Mouse (Mus musculus): Measurements from ENCODE around the gene Pklr.

Gene Pklr

DNA sequence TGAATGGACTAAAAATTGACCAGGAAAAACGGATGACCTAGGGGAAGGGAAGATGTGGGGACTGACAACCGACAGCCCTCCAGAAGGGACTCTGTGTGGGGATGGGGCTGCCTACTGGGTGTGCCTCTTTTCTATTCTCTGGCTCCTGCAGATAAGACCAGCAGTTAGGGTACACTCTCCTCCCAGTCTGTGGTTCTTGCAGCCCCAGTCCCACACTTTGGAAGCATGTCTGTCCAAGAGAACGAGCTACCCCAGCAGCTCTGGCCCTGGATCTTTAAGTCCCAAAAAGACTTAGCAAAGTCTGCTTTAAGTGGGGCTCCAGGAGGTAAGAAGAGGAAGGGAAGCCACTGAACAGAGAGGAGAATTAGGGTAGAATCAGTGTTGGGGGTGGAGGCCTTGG, at the start of gene Pklr:
Gene Pklr, plus strand, starts transcription at position 185 of the 400 bp plus-strand sequence.
- in situ Hi-C loops (cut with MboI, MseI) = no loop called here

- in situ Hi-C loops (cut with MboI, MseI) = no loop called here
These were observed 48.4 kb upstream of the Pklr start for GRCm38 (mm10) chr3:89087338-89088110.

GRCm38 (mm10) chr3:89088974-89089373, 47.0 kb upstream of the Pklr start:
- in situ Hi-C loops (cut with MboI, MseI) = no loop called here

GRCm38 (mm10) chr3:89089882-89090591, 45.9 kb upstream of the Pklr start:
- in situ Hi-C loops (cut with MboI, MseI) = no loop called here

GRCm38 (mm10) chr3:89090694-89091655, 45.0 kb upstream of the Pklr start:
- in situ Hi-C loops (cut with MboI, MseI) = no loop called here

- in situ Hi-C loops (cut with MboI, MseI) = no loop called here
These were observed 44.0 kb upstream of the Pklr start for GRCm38 (mm10) chr3:89091811-89092508.

DNA sequence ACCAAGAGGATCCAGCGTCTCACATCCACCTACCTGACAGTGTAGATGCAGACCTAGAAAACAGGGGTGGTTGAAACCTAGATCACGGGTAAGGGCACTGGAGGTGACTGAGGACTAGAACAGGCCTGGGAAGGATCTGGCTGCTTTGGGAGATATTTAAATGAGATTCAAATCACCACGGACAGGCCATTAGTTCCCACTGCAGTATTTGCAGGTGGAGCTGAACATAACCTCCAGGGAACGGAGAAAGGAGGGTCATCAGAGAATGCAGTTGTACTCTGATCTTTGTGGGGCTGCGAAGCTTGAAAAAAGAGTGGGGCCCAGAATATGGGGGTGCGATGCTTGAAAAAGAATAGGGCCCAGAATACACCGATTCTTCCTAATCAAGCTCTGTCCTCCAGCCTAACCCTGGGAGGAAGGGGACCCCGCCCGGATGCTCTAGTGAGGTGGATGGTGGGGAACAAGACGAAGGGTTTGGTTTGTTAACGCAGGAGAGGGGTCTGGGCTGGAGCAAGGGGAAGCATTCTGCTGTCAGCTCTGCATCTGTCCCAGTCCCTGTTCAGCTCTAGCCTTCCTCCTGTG, 43.3 kb upstream of the Pklr start:
- in situ Hi-C loops (cut with MboI, MseI) = no loop called here

- in situ Hi-C loops (cut with MboI, MseI) = no loop called here
These were observed 42.8 kb upstream of the Pklr start, which contains the start of gene Rusc1 for GRCm38 (mm10) chr3:89093175-89093574. Gene Rusc1 (minus strand): TSS chr3:89093311.

- in situ Hi-C loops (cut with MboI, MseI) = no loop called here
These were observed 41.9 kb upstream of the Pklr start for GRCm38 (mm10) chr3:89094021-89094420.

DNA sequence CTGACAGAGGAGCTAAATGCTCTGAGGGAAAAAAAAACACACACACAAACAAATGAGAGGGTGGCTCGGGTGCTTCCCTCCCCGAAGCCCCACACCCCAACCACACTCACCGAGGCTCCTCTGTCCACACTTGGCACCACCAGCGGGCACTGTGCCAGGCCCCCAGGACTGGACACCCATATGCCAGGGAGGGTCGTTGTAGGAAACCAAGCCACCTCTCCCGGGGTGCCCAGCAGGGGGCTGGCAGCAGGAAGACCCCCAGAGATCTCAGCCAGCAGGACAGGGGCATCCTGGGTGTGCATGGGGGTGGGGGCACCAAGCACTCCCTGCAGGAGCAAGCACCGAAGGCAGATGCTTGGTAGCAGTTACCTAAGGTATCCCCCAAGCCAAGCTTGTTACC, 35.1 kb upstream of the Pklr start, which contains the start of gene Gm43738:
Gene Gm43738, minus strand, starts transcription at position 289 of the 400 bp plus-strand sequence.
- in situ Hi-C loops (cut with MboI, MseI) = no loop called here

DNA sequence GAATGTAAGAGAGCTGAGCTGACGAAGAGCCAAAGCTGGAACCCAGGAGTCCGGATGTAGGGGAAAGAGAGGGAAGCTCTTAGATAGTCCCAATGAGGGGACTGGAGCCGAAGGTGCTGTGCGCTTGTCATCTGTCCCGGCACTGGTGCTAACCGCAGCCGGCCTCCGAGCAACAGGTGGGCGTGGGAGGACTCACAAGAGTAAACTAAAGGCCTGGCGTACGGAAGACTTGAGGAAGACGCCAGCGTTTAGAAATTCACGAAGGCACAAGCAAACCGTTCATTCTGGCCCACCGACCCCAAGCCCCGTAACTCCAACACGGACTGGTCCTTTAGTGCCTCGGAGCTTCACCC, 34.5 kb upstream of the Pklr start:
- in situ Hi-C loops (cut with MboI, MseI) = no loop called here

DNA sequence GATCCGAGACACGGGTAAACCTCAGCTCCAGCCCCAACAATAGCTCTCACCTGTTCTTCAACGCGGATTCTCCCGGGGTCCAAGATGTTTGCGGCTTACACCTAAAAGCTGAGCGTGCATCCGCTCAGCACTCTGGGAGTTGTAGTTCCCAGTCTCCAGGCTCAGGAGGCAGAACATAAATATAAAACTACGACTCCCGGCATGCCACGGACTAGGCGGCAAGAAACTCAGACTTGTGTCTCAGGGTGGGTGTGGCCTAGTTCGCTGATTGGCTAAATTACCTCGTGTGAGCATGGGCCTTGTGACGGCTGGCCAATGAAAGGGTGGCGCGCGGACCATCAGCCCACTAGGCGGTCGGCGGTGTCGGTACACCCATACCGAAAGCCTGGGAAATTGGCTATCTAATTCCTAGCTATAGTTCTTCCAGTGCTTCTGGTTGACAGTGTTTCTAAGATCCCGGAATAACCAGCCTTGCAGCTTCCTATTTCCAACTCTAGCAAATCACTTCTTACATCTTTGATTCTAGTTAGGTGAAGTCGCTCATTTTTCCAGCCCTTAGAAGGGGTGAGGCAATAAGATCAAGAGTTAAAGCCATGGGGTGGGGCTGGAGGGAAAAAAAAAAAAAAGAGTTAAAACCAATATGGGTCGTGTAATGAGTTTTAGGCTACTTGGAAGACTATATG, 34.0 kb upstream of the Pklr start, which contains the start of gene Fdps:
Gene Fdps, minus strand, starts transcription at position 148 of the 683 bp plus-strand sequence.
- in situ Hi-C loops (cut with MboI, MseI) = no loop called here

DNA sequence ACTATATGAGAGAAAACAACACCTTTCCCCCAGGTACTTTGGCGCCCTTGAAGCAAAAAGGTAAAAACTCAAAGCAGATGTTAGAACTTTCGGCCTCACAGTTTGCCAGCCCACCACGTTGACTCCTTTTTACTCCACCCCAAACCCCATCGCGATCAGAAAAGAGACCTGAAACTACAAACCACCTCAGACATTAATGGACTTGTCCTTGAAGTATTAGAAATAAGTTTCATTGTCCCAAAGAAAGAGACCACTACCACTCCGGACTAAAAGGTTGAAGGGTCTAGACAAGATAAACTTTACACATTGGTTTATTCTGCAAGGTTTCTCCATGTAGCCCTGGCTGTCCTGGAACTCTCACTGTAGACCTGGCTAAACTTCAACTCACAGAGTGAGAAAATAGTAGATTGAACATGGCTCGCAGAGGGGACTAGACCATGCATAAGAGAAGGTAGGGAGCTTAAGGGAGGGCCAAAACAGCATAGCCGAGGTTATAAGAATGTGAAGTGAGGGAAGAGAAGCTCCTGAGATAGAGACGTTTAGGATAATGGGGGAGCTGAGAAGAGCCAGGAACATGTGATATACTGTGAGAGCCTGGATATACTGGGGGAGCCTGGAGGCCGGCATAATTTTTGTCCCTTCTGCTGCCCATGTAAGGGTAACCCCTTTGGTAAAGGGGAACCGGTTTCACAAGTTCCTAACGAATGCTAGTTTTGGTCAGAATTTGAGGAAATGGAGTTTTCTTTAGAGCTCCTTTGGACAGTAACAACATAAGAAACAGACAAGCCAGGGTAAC, 33.2 kb upstream of the Pklr start:
- in situ Hi-C loops (cut with MboI, MseI) = no loop called here

DNA sequence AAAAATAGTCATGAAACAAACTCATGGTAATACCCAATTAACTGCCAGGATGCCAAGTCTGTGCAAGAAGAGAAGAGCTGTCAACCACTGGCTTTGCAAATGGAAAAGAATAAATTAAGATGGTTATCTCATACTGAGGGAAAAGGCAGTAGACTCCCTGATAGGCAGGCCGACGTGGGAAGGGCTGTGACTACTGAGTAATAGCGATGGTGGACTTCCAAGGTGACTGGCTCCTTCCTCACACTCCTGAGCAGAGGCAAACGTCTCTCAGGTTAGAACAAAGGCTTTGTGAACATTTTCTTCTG, 32.7 kb upstream of the Pklr start:
- in situ Hi-C loops (cut with MboI, MseI) = no loop called here

DNA sequence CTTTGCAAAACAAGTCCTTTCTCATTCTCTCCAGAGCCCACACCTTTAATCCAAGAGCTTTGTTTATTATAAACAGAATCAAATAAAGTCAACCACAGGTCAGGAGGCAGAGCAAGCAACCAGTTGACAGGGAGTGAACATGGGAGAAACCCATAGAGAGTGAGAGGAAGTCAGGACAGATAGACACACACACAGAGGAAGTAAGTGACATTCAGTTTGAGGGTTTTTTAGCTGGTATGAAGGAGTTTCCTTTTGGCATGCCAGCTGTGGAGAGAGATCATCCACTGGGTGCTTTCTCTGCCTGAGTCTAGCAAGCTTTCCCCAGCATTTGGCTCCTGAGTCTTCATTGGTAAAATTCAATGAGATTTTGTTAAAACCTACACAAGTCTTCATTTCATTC, 29.1 kb upstream of the Pklr start:
- in situ Hi-C loops (cut with MboI, MseI) = no loop called here

DNA sequence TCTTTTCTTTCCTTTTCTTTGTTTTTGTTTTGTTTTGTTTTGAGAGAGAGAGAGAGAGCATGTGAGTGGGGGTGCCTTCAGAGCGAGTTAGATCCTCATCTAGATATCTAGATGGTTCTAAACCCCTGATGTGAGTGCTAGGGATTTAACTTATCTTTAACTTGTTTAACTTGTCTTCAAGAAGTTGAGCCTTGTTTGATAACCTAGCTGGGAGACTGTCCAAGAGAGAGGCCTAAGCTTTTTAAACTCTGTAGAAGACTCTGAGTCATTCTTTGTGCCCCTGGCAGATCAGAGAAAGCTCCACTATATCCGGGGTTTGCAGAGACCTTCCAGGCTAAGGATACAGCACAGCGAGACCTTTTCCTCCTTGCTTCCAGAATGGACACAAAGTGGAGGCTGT, 28.4 kb upstream of the Pklr start:
- in situ Hi-C loops (cut with MboI, MseI) = no loop called here

GRCm38 (mm10) chr3:89108146-89108545, 27.8 kb upstream of the Pklr start:
- in situ Hi-C loops (cut with MboI, MseI) = no loop called here

DNA sequence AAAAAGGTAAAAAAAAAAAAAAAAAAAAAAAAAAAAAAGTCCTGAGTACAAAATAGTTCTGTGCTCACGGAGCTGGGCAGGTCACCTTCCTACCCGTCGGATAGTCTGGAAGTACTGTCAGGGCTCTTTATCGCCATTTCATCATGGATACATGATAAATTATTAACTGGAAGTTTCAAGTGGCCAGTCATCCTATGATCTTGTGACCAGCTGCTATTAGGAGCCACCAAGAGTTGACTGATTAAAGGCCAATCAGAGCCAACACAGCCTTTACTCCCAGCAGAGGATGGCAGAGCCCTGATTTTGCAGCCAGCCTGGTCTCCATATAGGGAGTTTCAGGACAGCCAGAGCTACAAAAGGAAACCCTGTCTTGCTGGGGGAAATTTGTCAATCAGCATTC, 22.9 kb upstream of the Pklr start:
- in situ Hi-C loops (cut with MboI, MseI) = no loop called here

DNA sequence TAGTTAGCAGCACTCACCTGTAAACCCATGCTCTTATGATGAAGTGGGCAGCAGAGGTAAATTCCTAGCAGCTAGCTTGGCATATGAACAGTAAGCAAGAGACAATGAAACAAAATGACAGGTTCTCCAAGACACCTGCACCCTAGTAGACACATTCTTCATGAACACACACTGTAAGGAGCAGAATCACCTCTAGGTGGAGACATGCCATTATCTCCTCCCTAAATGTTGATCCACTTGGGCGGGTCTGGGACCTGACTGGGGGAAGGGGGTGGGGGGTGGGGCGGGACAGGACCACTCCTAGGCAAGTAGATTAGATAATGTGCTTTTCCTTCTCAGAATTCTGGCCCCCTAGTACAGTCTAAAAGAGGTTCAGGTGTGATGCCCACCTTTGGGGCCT, 20.4 kb upstream of the Pklr start:
- in situ Hi-C loops (cut with MboI, MseI) = no loop called here

DNA sequence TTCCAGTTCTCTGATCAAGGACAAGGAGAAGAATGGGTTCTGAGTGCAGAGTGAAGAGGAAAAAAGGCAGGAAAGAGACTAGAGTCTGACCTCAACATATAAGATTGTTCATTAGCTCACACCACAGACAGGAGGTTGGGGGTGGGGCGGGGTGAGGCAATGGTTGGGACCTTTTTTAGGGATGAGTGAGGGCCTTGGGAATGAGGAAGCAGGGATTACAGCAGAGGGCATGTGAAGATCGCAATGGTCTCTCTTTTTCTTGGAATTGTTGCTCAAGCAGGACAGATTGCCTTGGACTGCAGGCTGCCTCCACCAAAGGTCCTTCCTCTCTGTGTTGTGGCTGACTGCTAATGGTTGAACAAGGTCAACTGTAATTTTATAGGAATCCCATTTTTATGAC, 12.6 kb upstream of the Pklr start:
- in situ Hi-C loops (cut with MboI, MseI) = no loop called here

All from T-helper 1 cell (primary cell).